Mouse (Mus musculus) liver, embryonic 12.5 days (tissue): ENCODE measurements around the gene Krt81. TPM values are rescaled to one million over a fixed set of nuclear protein-coding genes. Genes with fewer than 3 reads are reported as not detected.

Experiments
- ATAC-seq: fragments of 200-750 bp; cut with Nextera tagmentation; 2 replicates; pipeline ENCODE4 v1.8.0; 2017; ENCODE audit warnings: moderate number of reproducible peaks, mild to moderate bottlenecking, moderate library complexity
- H3K27ac ChIP-seq: fragments of 300-500 bp; sonication (generic); 2 replicates; pipeline ENCODE4 v1.5.1; 2016; ENCODE audit warnings: mild to moderate bottlenecking
- H3K27me3 ChIP-seq: fragments of 300-500 bp; sonication (generic); replicated peaks from 2 replicates; pipeline ENCODE4 v1.6.1; 2016; ENCODE audit warnings: mild to moderate bottlenecking, moderate library complexity
- H3K36me3 ChIP-seq: fragments of 300-500 bp; sonication (generic); 2 replicates; pipeline ENCODE4 v1.6.1; 2016; ENCODE audit warnings: mild to moderate bottlenecking, moderate library complexity
- H3K4me1 ChIP-seq: fragments of 300-500 bp; sonication (generic); 2 replicates; pipeline ENCODE4 v1.6.1; 2016
- H3K4me2 ChIP-seq: fragments of 300-500 bp; sonication (generic); 2 replicates; pipeline ENCODE4 v1.6.1; 2016; ENCODE audit warnings: mild to moderate bottlenecking, moderate library complexity
- H3K4me3 ChIP-seq: fragments of 300-500 bp; sonication (generic); 2 replicates; pipeline ENCODE4 v1.5.1; 2016; ENCODE audit warnings: mild to moderate bottlenecking, moderate library complexity
- H3K9ac ChIP-seq: fragments of 300-500 bp; sonication (generic); 2 replicates; pipeline ENCODE4 v1.6.1; 2016; ENCODE audit warnings: mild to moderate bottlenecking, moderate library complexity
- H3K9me3 ChIP-seq: fragments of 300-500 bp; sonication (generic); replicated peaks from 2 replicates; pipeline ENCODE4 v1.6.1; 2016; ENCODE audit warnings: mild to moderate bottlenecking, moderate library complexity
- WGBS: fragments of 180-500 bp; shearing (Covaris S2); methylation state at CpG from one replicate; pipeline ENCODE4 v1.1.7; 2016; ENCODE audit not compliant: insufficient replicate concordance; 5-methylcytosine and 5-hydroxymethylcytosine counted together
- polyA plus RNA-seq: library from polyadenylated mRNA; unstranded; fragments of >200 nt; fragmentation: Nextera tagmentation; extraction: Ambion mirVana; gene quantifications from 2 replicates; pipeline ENCODE4 v1.2.1, GENCODE M21; 2016

Gene Krt81
- polyA plus RNA-seq, 1 experiment from 2014 or later, result not detected

DNA sequence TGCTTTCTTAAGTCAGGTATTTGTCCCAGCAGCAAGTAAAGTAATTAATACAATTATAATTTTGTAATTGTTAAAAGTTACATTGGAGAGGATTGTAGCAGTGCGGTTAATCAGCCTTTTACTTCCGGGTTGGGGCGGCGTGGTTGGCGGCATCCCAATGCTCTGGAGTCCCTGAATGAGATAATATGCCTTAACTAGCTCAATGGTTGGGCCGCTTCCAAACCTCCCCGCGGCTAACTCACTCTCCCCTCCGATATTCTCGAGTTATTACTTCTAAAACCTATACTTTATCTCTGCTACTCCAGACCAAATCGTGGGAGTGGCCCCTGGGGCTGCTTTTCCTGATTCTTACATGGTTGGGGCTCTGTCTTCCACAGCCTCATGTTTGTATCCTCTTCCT, 17.0 kb downstream of the Krt81 start:
- WGBS, result 49% methylated on average over 11 of the region's 11 CpGs
- Histone ChIP-seq H3K4me3 (no peak overlapping the region), H3K27me3 (no peaks in the 10 kb centered on the region)

DNA sequence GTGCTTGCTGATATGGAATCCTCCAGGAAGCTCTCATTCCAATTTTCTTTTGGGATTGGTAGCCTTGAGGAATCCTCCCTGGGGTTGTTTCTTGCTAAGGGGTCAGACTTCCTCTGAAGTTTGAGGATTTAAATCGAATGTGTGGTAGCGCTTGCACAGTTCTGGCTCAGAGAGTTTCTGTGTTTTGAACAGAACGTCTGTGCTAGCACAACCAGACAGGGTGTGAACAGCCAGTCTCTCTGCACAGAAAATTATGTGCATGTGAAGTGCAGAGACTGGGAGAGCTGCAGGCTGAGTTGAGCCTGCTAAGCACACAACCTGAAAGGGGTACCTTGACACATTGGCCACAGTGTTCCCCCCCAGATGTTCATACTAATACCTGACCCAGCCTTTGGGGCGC, 22.7 kb downstream of the Krt81 start:
- H3K4me2 ChIP-seq, result no peak overlapping the region
- no peak overlapping the region for H3K9ac ChIP-seq
- 62% methylated on average over 4 of the region's 4 CpGs for WGBS
- no peaks in the 10 kb centered on the region for H3K36me3 ChIP-seq
- no peaks in the 10 kb centered on the region for H3K9me3 ChIP-seq
- no peak overlapping the region for H3K27ac ChIP-seq
- H3K4me3 ChIP-seq, result no peak overlapping the region
- H3K4me1 ChIP-seq, result no peaks in the 10 kb centered on the region
- peaks cover 47% of the 10 kb centered on the region for H3K27me3 ChIP-seq
- ATAC-seq, result no peak

More for the DNA sequence above, 17.0 kb downstream of the Krt81 start:
- Histone ChIP-seq H3K4me2 (no peak overlapping the region), H3K9ac (no peak overlapping the region), H3K36me3 (no peaks in the 10 kb centered on the region), H3K27ac (no peak overlapping the region), H3K4me1 (no peaks in the 10 kb centered on the region), H3K9me3 (no peaks in the 10 kb centered on the region)
- no peak for ATAC-seq

DNA sequence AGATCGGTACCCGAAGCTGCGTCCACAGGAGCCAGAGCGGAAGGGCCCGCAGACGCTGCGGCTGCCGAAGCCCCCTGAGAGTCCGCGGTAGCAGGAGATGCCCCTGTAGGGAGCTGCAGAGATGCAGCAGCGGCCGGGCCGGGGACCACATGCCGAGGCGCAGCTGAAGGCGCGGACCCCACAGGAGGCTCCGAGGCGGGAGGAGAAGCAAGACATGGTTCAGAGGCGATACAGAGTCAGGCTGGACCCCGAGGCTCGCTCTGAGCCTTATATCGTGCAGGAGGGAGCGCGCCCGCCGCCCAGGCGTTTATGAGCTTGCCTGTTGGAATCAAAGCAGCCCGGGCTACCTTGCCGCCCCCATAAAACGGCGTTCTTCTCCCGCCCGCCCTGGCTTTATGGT, 25.0 kb downstream of the Krt81 start, which contains the start of gene Krt87:
Krt87 (minus strand) TSS at position 250 of the 400 bp plus-strand sequence.
- peak within 1 kb of the TSS; percentile 6; the same call in 1 of the 2 replicates for H3K4me2 ChIP-seq
- no peak within 1 kb of the TSS for H3K9ac ChIP-seq
- no peaks in the 10 kb centered on the region for H3K36me3 ChIP-seq
- no peak for ATAC-seq
- H3K4me1 ChIP-seq, result no peaks in the 10 kb centered on the region
- no peak within 1 kb of the TSS for H3K27ac ChIP-seq
- H3K27me3 ChIP-seq, result peaks cover 47% of the 10 kb centered on the region
- WGBS, result 6% methylated on average over 32 of the region's 34 CpGs
- H3K9me3 ChIP-seq, result no peaks in the 10 kb centered on the region
- no peak within 1 kb of the TSS for H3K4me3 ChIP-seq

DNA sequence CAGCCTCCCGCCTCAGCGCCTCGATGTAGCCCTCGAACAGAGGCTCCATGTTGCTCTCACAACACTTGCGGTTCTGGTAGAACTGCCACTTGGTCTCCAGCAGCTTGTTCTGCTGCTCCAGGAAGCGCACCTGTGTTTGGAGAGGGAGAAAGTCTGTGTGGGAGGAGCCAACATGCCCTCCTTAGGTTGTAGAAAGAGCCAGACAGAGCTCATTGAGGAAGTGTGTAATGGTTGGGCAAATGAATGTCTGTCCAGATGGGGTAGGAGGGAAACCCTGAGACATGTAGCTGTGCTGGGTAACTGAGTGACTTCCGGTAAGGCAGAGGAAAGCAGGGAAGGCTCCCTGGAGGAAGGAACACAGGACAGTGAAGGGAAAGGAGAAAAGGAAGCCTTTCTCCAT, 26.9 kb downstream of the Krt81 start:
- 67% methylated on average over 7 of the region's 7 CpGs for WGBS
- H3K4me2 ChIP-seq, result no peak overlapping the region
- H3K36me3 ChIP-seq, result no peaks in the 10 kb centered on the region
- H3K27ac ChIP-seq, result no peak overlapping the region
- H3K9ac ChIP-seq, result no peak overlapping the region
- no peak for ATAC-seq
- H3K4me1 ChIP-seq, result no peaks in the 10 kb centered on the region
- H3K4me3 ChIP-seq, result no peak overlapping the region
- no peaks in the 10 kb centered on the region for H3K9me3 ChIP-seq
- peaks cover 47% of the 10 kb centered on the region for H3K27me3 ChIP-seq

DNA sequence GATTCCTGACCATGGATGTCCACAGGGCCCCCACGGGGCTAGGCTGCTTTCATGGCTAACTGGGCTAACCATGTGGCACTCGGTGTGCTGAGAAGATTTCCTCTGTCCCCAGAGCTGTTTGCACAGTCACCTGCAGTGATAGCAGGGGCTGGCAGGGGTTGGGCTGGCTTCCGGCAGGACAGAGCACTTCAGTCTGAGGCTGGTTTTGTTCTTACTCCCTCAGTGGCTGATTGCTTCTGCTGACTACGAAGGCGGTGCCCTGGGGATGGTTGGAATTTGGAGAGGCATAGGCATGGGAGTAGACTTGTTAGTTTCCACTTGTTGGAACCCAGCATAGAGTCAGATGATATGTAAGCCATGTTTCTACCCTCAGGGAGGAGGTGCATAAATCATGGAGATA, 38.6 kb downstream of the Krt81 start:
- no peak overlapping the region for H3K4me2 ChIP-seq
- H3K36me3 ChIP-seq, result no peaks in the 10 kb centered on the region
- H3K27ac ChIP-seq, result no peak overlapping the region
- no peak overlapping the region for H3K9ac ChIP-seq
- no peaks in the 10 kb centered on the region for H3K4me1 ChIP-seq
- ATAC-seq, result no peak
- H3K9me3 ChIP-seq, result no peaks in the 10 kb centered on the region
- H3K4me3 ChIP-seq, result no peak overlapping the region
- H3K27me3 ChIP-seq, result peaks cover 19% of the 10 kb centered on the region; the same call in 1 of the 2 replicates
- 29% methylated on average over 5 of the region's 5 CpGs for WGBS

DNA sequence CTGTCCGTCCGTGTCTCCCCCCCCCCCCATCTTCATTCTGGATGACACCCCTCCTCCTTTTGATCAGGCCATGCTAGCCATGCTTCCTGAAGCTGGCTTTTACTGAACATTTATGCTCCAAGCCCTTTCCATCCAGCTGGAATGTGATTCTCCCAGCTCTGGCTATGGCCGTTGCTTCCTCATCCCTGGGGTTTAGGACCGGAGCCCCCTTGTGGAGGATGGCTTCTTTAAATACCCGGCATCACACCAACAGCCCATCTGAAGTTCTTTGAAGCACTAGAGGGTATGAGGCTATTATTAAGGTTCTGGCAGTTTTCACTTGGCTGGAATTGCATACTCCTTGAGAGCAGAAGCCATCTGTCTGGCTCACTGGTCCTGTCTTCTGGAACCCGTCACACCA, 42.6 kb downstream of the Krt81 start:
- no peak for ATAC-seq
- no peak overlapping the region for H3K27ac ChIP-seq
- H3K27me3 ChIP-seq, result no peaks in the 10 kb centered on the region; the same call in 1 of the 2 replicates
- H3K36me3 ChIP-seq, result no peaks in the 10 kb centered on the region
- H3K4me3 ChIP-seq, result no peak overlapping the region
- H3K9ac ChIP-seq, result no peak overlapping the region
- 46% methylated on average over 6 of the region's 6 CpGs for WGBS
- H3K4me2 ChIP-seq, result no peak overlapping the region
- no peaks in the 10 kb centered on the region for H3K4me1 ChIP-seq
- H3K9me3 ChIP-seq, result no peaks in the 10 kb centered on the region

DNA sequence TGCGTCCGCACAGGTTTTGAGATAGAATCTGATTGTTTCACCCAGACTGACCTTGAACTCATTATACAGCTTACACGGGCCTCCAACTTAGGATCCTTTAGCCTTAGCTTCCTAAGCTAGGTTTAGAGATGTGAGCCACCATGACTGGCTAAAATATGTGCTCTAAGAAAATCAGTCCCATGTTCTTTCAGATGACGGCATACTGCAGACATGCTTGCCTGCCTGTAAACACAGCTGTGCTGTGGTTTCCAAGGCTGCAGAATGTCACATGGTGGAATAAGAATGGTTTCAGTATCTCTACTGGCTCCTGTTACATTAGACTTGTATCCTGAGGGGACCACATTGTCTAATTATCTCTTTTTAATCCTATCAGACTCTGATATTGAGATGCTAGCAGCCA, 44.6 kb downstream of the Krt81 start:
- no peak overlapping the region for H3K9ac ChIP-seq
- no peaks in the 10 kb centered on the region for H3K9me3 ChIP-seq
- 69% methylated on average over 4 of the region's 4 CpGs for WGBS
- H3K27me3 ChIP-seq, result peaks cover 4% of the 10 kb centered on the region; the same call in 1 of the 2 replicates
- H3K27ac ChIP-seq, result no peak overlapping the region
- H3K4me3 ChIP-seq, result no peak overlapping the region
- H3K4me2 ChIP-seq, result no peak overlapping the region
- 0 out of 2 replicates have a peak, but pooled peaks cover 11% of the 10 kb centered on the region for H3K4me1 ChIP-seq
- H3K36me3 ChIP-seq, result no peaks in the 10 kb centered on the region
- no peak for ATAC-seq

DNA sequence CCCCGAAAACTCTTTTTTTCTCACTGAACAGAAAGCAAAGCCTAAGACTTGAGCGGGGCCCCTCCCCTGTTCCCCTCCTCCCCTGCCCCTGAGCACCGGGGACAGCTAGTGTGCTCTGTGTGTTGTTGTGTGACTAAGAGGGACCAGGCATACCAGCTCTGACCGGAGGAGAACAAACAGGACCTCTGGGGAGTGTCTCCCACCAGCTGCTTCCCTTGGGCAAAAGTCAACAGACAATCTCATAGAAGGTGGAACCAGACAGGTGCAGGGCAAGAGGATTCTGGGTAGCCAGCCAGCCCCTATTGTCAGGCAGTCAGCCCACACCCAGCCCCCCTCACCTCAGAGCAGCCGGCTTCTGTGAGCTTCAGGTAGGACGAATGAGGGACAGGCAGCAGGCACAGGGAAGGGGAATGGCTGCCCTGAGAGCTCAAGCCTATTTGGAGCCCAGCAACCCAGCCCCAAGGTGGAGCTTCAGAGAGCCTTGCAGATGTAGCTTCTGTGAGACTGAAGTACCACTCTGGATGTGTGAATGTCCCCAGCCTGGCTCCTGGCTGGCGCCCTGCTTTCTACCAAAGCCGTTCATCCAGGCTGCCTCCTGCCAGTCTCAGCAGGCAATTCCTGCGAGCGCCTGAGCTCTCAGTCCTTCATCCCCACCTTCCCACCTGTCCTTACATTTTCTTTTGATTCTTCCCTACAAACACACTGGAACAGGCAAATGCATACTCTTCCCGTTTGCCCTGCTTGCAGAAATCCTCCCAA, 48.6 kb downstream of the Krt81 start:
- Histone ChIP-seq H3K4me2 (no peak overlapping the region), H3K9ac (no peak overlapping the region), H3K36me3 (no peaks in the 10 kb centered on the region), H3K4me1 (0 out of 2 replicates have a peak, but pooled peaks cover 13% of the 10 kb centered on the region), H3K9me3 (no peaks in the 10 kb centered on the region), H3K4me3 (no peak overlapping the region), H3K27ac (no peak overlapping the region), H3K27me3 (peaks cover 34% of the 10 kb centered on the region)
- 45% methylated on average over 10 of the region's 11 CpGs for WGBS
- ATAC-seq, result no peak

DNA sequence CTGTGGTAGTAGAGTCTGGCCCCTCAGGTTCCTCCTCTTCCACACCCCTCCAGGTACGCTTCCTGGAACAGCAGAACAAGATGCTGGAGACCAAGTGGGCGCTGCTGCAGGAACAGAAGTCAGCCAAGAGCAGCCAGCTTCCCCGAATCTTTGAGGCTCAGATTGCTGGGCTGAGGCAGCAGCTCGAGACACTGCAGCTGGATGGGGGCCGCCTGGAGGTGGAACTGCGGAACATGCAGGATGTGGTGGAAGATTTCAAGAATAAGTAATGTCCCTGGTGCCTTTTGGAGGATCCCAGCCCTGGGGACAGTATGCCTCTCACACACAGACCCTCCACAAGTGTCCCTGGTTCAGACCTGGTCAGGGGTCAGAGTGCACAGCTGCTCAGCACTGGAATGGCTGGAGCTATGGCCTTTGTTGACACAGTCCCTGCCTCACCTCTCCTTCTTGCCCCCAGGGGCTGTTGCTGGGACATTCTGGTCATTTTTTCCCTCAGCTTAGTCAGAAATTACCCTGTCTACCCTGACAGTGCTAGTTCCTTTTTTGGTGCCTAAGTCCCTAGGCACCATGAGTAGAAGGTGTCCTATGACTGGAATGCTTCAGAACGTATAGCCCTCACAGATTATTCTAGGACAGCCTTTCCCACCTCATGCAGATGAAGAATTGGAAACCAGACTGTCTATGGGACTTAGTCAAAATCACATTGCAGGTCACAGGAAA, 49.5 kb downstream of the Krt81 start:
- 25% methylated on average over 7 of the region's 7 CpGs for WGBS
- Histone ChIP-seq H3K9ac (no peak overlapping the region), H3K4me1 (0 out of 2 replicates have a peak, but pooled peaks cover 13% of the 10 kb centered on the region), H3K4me2 (no peak overlapping the region), H3K4me3 (no peak overlapping the region), H3K27ac (no peak overlapping the region), H3K36me3 (no peaks in the 10 kb centered on the region), H3K9me3 (no peaks in the 10 kb centered on the region), H3K27me3 (peaks cover 34% of the 10 kb centered on the region)
- ATAC-seq, result 0 out of 2 replicates have a peak, but pooled peaks have one; percentile 33

DNA sequence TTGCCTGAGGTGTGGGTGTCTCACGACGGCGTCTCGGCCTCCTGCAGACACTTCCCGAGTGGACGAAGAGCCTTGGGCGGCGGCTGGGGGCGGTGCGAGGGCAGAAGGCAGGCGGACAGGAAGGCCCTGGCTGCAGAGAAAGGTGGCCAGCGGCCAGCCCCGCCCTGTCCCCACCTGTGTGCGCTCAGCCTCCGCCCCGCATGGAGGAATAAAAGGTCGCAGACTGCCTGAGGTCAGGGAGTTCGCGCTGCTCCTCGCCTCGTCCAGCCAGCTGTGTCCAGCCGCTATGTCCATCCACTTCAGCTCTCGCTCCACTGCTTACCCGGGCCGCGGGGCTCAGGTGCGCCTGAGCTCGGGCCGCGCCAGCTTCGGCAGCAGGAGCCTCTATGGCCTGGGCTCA, 51.4 kb downstream of the Krt81 start:
- H3K27me3 ChIP-seq, result peaks cover 34% of the 10 kb centered on the region
- 0 out of 2 replicates have a peak, but pooled peaks cover 13% of the 10 kb centered on the region for H3K4me1 ChIP-seq
- no peaks in the 10 kb centered on the region for H3K36me3 ChIP-seq
- WGBS, result 32% methylated on average over 31 of the region's 31 CpGs
- ATAC-seq, result no peak
- H3K27ac ChIP-seq, result no peak overlapping the region
- no peak overlapping the region for H3K4me2 ChIP-seq
- H3K9ac ChIP-seq, result no peak overlapping the region
- H3K9me3 ChIP-seq, result no peaks in the 10 kb centered on the region
- H3K4me3 ChIP-seq, result no peak overlapping the region

DNA sequence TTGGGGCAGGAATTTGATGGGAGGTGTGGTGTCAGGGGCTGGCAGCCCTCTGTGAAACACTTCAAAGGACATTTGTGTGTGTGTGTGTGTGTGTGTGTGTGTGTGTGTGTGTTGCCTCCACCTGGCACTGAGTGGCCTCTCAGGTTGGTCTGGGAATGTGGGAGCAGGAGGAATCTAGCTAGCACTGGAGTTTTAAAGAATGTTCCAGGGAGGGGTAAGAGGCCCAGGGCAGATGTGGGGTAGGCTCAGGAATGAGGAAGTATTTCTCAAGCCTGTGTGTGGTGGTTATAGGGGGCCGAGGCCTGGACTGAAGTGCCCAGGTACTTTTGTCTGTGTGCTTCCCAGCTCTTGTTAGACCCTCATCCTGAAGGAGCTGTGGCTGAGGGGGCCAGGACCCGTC, 52.8 kb downstream of the Krt81 start, which contains the start of gene Krt7:
Krt7 (plus strand) TSS at position 269 of the 400 bp plus-strand sequence.
- ATAC-seq, result no peak
- Histone ChIP-seq H3K4me2 (no peak within 1 kb of the TSS), H3K36me3 (no peaks in the 10 kb centered on the region)

More for the DNA sequence above, 52.8 kb downstream of the Krt81 start, which contains the start of gene Krt7:
- Histone ChIP-seq H3K9ac (no peak within 1 kb of the TSS), H3K27ac (no peak within 1 kb of the TSS), H3K4me3 (no peak within 1 kb of the TSS), H3K9me3 (no peaks in the 10 kb centered on the region), H3K4me1 (0 out of 2 replicates have a peak, but pooled peaks cover 13% of the 10 kb centered on the region), H3K27me3 (peaks cover 38% of the 10 kb centered on the region)
- WGBS, result 17% methylated on average over 2 of the region's 2 CpGs
